Mouse (Mus musculus) hindbrain, postnatal 0 days (tissue): ENCODE measurements around the gene Bcl3. TPM values are rescaled to one million over a fixed set of nuclear protein-coding genes. Genes with fewer than 3 reads are reported as not detected.

ENCODE experiments used
- ATAC-seq: fragments of 200-750 bp; cut with Nextera tagmentation; 2 replicates; pipeline ENCODE4 v1.8.0; 2017; ENCODE audit warnings: mild to moderate bottlenecking, moderate TSS enrichment, moderate library complexity
- DNase-seq: peaks from one replicate; pipeline ENCODE4 v3.0.0-alpha.2; 2015; ENCODE audit warnings: low spot score
- H3K27ac ChIP-seq: fragments of 300-500 bp; sonication (generic); 2 replicates; pipeline ENCODE4 v1.5.1; 2014; ENCODE audit warnings: mild to moderate bottlenecking
- H3K27me3 ChIP-seq: fragments of 300-500 bp; sonication (generic); 2 replicates; pipeline ENCODE4 v1.6.1; 2014; ENCODE audit warnings: low read length, mixed read lengths; ENCODE audit not compliant: insufficient read depth
- H3K36me3 ChIP-seq: fragments of 300-500 bp; sonication (generic); 2 replicates; pipeline ENCODE4 v1.6.1; 2014; ENCODE audit warnings: low read length, mixed read lengths; ENCODE audit not compliant: insufficient read depth
- H3K4me1 ChIP-seq: fragments of 300-500 bp; sonication (generic); 2 replicates; pipeline ENCODE4 v1.6.1; 2014; ENCODE audit warnings: antibody characterized with exemption, low read length, mixed read lengths; ENCODE audit not compliant: insufficient read depth
- H3K4me2 ChIP-seq: fragments of 300-500 bp; sonication (generic); 2 replicates; pipeline ENCODE4 v1.6.1; 2014; ENCODE audit warnings: low read depth, mild to moderate bottlenecking, low read length, moderate library complexity, mixed read lengths
- H3K4me3 ChIP-seq: fragments of 300-500 bp; sonication (generic); 2 replicates; pipeline ENCODE4 v1.5.1; 2014; ENCODE audit warnings: low read length
- H3K9ac ChIP-seq: fragments of 300-500 bp; sonication (generic); replicated peaks from 2 replicates; pipeline ENCODE4 v1.6.1; 2014; ENCODE audit warnings: mild to moderate bottlenecking, low read length, moderate library complexity, mixed read lengths
- H3K9me3 ChIP-seq: fragments of 300-500 bp; sonication (generic); 2 replicates; pipeline ENCODE4 v1.6.1; 2016; ENCODE audit warnings: low read length, mixed read lengths
- CTCF ChIP-seq: IDR thresholded peaks from 2 replicates; pipeline ENCODE4 v1.5.1; 2016; ENCODE audit warnings: antibody characterized with exemption, control low read depth, low read depth
- WGBS: fragments of 180-500 bp; shearing (Covaris S2); extraction: QIAGEN DNeasy Blood & Tissue Kit; methylation state at CpG from one replicate; pipeline ENCODE4 v1.1.7; 2014; 5-methylcytosine and 5-hydroxymethylcytosine counted together
- polyA plus RNA-seq: library from polyadenylated mRNA; unstranded; fragments of >200 nt; fragmentation: Nextera tagmentation; extraction: Ambion mirVana; gene quantifications from 2 replicates; pipeline ENCODE4 v1.2.1, GENCODE M21; 2015
- total RNA-seq: library from RNA; depleted of rRNA; stranded (reverse); fragments of >200 nt; gene quantifications from 2 replicates; pipeline ENCODE4 v1.2.3, GENCODE M21; 2014; rRNA removed

The Bcl3 gene
- total RNA-seq (0.40 and 0.89 TPM in 2 replicates), polyA plus RNA-seq (0.66 and 1.1 TPM in 2 replicates)

GRCm38 (mm10) chr7:19822604-19823058 is at the start of gene Bcl3:
Bcl3 (minus strand) TSS chr7:19822770.
- no peak for DNase-seq
- 1% methylated on average over 37 of the region's 42 CpGs for WGBS
- Histone ChIP-seq H3K9ac (peak within 1 kb of the TSS; percentile 41; the same call in 1 of the 2 replicates), H3K27me3 (peaks cover 12% of the 10 kb centered on the region), H3K9me3 (no peaks in the 10 kb centered on the region), H3K36me3 (no peaks in the 10 kb centered on the region), H3K4me2 (peak within 1 kb of the TSS; percentile 54), H3K4me3 (peak within 1 kb of the TSS; percentile 28), H3K27ac (no peak within 1 kb of the TSS), H3K4me1 (no peaks in the 10 kb centered on the region)
- TF ChIP-seq CTCF = no peak
- ATAC-seq = no peak

- H3K27ac ChIP-seq = no peak overlapping the region
- WGBS = 49% methylated on average over 5 of the region's 5 CpGs
- no peak overlapping the region for H3K9ac ChIP-seq
- no peaks in the 10 kb centered on the region for H3K27me3 ChIP-seq
- no peak overlapping the region for H3K4me3 ChIP-seq
- H3K36me3 ChIP-seq = no peaks in the 10 kb centered on the region
- peak; percentile 52 for TF ChIP-seq CTCF
- ATAC-seq (no peak), DNase-seq (peak; percentile 16)
- no peaks in the 10 kb centered on the region for H3K9me3 ChIP-seq
- H3K4me2 ChIP-seq = no peak overlapping the region
- H3K4me1 ChIP-seq = no peaks in the 10 kb centered on the region
These were observed 49.5 kb upstream of the Bcl3 start for GRCm38 (mm10) chr7:19871943-19872601.

- H3K27me3 ChIP-seq = no peaks in the 10 kb centered on the region
- no peak overlapping the region for H3K9ac ChIP-seq
- H3K4me2 ChIP-seq = no peak overlapping the region
- ATAC-seq (no peak), DNase-seq (no peak)
- 64% methylated on average over 10 of the region's 10 CpGs for WGBS
- no peak overlapping the region for H3K27ac ChIP-seq
- no peaks in the 10 kb centered on the region for H3K9me3 ChIP-seq
- no peak overlapping the region for H3K4me3 ChIP-seq
- no peak for TF ChIP-seq CTCF
- no peaks in the 10 kb centered on the region for H3K36me3 ChIP-seq
- H3K4me1 ChIP-seq = no peaks in the 10 kb centered on the region
These were observed 48.6 kb upstream of the Bcl3 start for GRCm38 (mm10) chr7:19871137-19871621.

GRCm38 (mm10) chr7:19867751-19868399 is 45.3 kb upstream of the Bcl3 start:
- ATAC-seq = no peak
- H3K4me2 ChIP-seq = no peak overlapping the region
- H3K4me3 ChIP-seq = no peak overlapping the region
- no peak overlapping the region for H3K9ac ChIP-seq
- TF ChIP-seq CTCF = no peak
- 89% methylated on average over 16 of the region's 16 CpGs for WGBS
- H3K4me1 ChIP-seq = no peaks in the 10 kb centered on the region
- no peaks in the 10 kb centered on the region for H3K27me3 ChIP-seq
- no peaks in the 10 kb centered on the region for H3K36me3 ChIP-seq
- no peak for DNase-seq
- no peaks in the 10 kb centered on the region for H3K9me3 ChIP-seq
- no peak overlapping the region for H3K27ac ChIP-seq

- 88% methylated on average over 6 of the region's 6 CpGs for WGBS
- H3K27ac ChIP-seq = no peak overlapping the region
- ATAC-seq (no peak), DNase-seq (no peak)
- no peaks in the 10 kb centered on the region for H3K27me3 ChIP-seq
- H3K9me3 ChIP-seq = no peaks in the 10 kb centered on the region
- no peak for TF ChIP-seq CTCF
- no peak overlapping the region for H3K9ac ChIP-seq
- H3K4me3 ChIP-seq = no peak overlapping the region
- H3K4me1 ChIP-seq = no peaks in the 10 kb centered on the region
- H3K4me2 ChIP-seq = no peak overlapping the region
- H3K36me3 ChIP-seq = no peaks in the 10 kb centered on the region
These were observed 43.9 kb upstream of the Bcl3 start for GRCm38 (mm10) chr7:19866490-19866889.

- TF ChIP-seq CTCF = no peak
- H3K4me2 ChIP-seq = no peak overlapping the region
- 78% methylated on average over 8 of the region's 8 CpGs for WGBS
These were observed 42.9 kb upstream of the Bcl3 start for GRCm38 (mm10) chr7:19865246-19866036.

More at GRCm38 (mm10) chr7:19865246-19866036, 42.9 kb upstream of the Bcl3 start:
- 0 out of 2 replicates have a peak, but pooled peaks have one; percentile 4 for ATAC-seq
- no peaks in the 10 kb centered on the region for H3K4me1 ChIP-seq
- no peaks in the 10 kb centered on the region for H3K27me3 ChIP-seq
- no peak overlapping the region for H3K9ac ChIP-seq
- no peaks in the 10 kb centered on the region for H3K36me3 ChIP-seq
- H3K4me3 ChIP-seq = no peak overlapping the region
- H3K27ac ChIP-seq = no peak overlapping the region
- DNase-seq = no peak
- H3K9me3 ChIP-seq = no peaks in the 10 kb centered on the region
